Mouse (Mus musculus) layer of hippocampus, postnatal 36 days (tissue): ENCODE measurements at regions not wholly inside any gene's neighbourhood (a gene's known extent, or its start where the extent isn't known, plus 50 kb on each side); places are given as distances from the start of the nearest gene placed in this dataset.

Experiments used
- DNase-seq, 2 experiments: peaks; one replicate each; pipeline ENCODE4 v3.0.0; 2022

GRCm38 (mm10) chr14:104658751-104659150 lies 136.3 kb upstream of the Rnf219 start:
- no peak for DNase-seq

- DNase-seq = no peak
These were observed 127.5 kb upstream of the Rnf219 start for GRCm38 (mm10) chr14:104649980-104650379.

DNA sequence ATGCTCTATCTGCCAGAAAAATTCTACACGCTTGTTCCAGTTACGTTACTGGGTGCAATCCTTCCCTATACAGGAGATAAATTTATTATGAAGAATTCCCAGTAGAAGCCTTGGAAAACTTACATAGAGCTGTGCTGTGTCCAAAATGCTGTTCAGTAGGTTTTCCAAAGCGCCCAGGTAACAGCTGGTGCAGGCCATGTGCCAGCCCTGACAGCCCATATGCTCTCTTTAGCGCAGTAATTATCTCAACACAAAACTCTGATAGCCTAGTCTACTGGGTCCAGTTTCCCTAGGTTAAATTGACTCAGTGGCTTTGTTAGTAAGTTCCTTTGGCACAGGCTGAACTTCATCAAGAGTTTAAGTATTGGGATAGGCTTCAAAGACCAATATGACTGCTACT lies 122.2 kb upstream of the Rnf219 start:
- DNase-seq = no peak

DNA sequence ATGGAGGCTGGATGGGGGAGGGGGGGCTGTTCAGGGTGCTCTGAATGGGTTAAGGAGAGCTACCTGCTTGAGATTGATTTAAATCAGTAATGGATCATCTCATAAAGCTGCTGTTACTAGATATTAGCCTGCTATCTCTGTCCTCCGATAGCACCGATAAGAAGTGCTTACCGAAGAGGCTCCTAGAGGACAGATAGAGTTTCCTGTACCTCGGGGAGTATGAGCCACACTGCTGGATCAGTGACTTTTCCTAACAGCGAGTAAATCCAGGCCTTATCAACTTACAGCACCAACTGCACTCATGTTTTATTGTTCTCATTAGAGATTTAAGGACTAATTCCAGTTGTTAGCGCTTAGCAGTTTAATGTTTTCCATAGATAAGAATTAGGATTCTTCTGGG lies 120.3 kb upstream of the Rnf219 start:
- DNase-seq = no peak

DNA sequence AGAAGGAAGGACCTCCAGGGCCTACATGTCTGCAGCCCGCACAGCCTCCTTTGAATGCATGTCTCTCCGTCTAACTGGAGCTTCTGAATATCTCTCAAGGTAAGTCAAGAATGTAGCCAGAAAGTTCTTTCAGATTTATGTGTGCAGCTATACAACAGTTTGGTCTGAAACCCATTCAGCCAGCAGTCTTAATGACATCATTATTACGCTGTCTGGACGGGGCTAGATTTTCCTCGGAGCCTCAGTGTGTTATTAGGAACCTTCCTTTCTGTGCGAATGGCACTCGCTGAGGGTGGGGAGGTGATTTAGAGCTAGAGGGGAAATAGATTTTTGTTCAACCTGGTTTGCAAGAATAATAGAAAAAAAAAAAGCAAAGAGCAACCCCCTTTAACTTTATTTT lies 116.9 kb upstream of the Rnf219 start:
- DNase-seq = no peak

- no peak for DNase-seq
These were observed 89.0 kb upstream of the Rnf219 start for GRCm38 (mm10) chr14:104611467-104611866.

DNA sequence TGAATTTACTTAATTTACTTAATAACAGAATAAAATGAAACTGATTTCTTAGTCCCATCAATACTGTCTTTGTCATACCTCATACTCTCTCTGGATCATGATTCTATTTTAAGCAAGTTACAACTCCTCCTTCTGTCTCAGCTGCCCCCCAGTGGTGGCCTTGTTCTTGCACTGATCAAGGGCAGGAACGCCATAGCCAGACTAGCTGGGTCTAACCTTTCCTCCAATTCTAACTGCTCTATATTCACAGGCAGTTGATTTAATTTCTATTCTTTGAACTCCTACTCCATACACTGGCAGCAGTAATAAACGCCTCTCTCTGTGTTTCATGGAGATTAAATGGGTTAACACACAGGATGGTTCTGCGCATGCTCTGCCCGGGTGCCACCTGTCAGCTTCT lies 87.9 kb upstream of the Rnf219 start:
- DNase-seq = no peak

DNA sequence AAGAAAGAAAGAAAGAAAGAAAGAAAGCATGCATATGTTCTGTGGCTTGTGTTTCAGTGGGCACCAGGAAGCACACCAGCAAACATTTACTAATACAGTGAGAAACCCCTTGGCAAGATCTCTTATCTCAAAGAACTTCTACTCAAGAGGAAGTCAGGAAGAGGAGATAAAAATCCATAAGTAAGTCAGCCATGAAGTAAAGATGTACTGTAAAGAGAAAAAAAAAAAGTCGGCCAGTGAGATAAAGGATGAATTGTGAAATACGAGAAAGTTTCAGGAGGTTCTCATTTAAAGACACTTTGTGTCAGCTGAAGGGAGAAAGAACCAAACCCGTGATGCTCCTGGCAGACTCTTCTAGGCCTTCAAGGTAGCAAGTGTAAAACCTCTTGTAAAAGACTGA lies 72.4 kb upstream of the Rnf219 start:
- no peak for DNase-seq
